Mouse (Mus musculus) ES-E14 (cell line): ENCODE measurements at regions not wholly inside any gene's neighbourhood (a gene's known extent, or its start where the extent isn't known, plus 50 kb on each side); places are given as distances from the start of the nearest gene placed in this dataset.
"Not testable (repeated sequence)": the region's sequence is repeated elsewhere in the genome, so short reads cannot be mapped to it uniquely, and the experiment has no call there.

ENCODE experiments used
- DNase-seq: peaks from one replicate; pipeline ENCODE4 v3.0.0-alpha.2; 2013; ENCODE audit warnings: low read depth, low spot score
- H3K27ac ChIP-seq: 2 replicates; pipeline ENCODE4 v1.5.1; 2012; ENCODE audit warnings: low read depth, mild to moderate bottlenecking, low read length, moderate library complexity, mixed read lengths; ENCODE audit not compliant: poor library complexity, insufficient read depth, severe bottlenecking
- H3K36me3 ChIP-seq: 2 replicates; pipeline ENCODE4 v1.6.1; 2012; ENCODE audit warnings: mild to moderate bottlenecking, low read length, moderate library complexity, mixed read lengths; ENCODE audit not compliant: control insufficient read depth, poor library complexity, insufficient read depth, severe bottlenecking
- H3K4me1 ChIP-seq, 2 experiments: fragments of 150-350 bp in 1 of 2; sonication (generic) in 1 of 2; 2 replicates each; pipeline ENCODE4 v1.6.1; 2012; ENCODE audit warnings: low read length in 2 of 2, mild to moderate bottlenecking in 1 of 2, mixed read lengths in 1 of 2; ENCODE audit not compliant: control insufficient read depth in 2 of 2, insufficient read depth in 2 of 2, poor library complexity in 1 of 2
- H3K4me3 ChIP-seq, 2 experiments: fragments of 150-350 bp in 1 of 2; sonication (generic) in 1 of 2; 2 replicates each; pipeline ENCODE4 v1.5.1; 2012; ENCODE audit warnings: low read length in 2 of 2, low read depth in 1 of 2, mild to moderate bottlenecking in 1 of 2, mixed read lengths in 1 of 2; ENCODE audit not compliant: insufficient read depth in 1 of 2, poor library complexity in 1 of 2, severe bottlenecking in 1 of 2
- H3K9ac ChIP-seq: 2 replicates; pipeline ENCODE4 v1.6.1; 2012; ENCODE audit warnings: low read depth, mild to moderate bottlenecking, low read length, mixed read lengths; ENCODE audit not compliant: poor library complexity, insufficient read depth, severe bottlenecking
- H3K9me3 ChIP-seq: fragments of 150-350 bp; sonication (generic); 2 replicates; pipeline ENCODE4 v1.6.1; 2012; ENCODE audit warnings: low read depth, mild to moderate bottlenecking, low read length; ENCODE audit not compliant: control insufficient read depth, insufficient read depth
- CHD2 ChIP-seq: IDR thresholded peaks from 2 replicates; pipeline ENCODE4 v1.6.1; 2014; ENCODE audit warnings: mild to moderate bottlenecking, low read depth, low read length, inconsistent platforms
- HCFC1 ChIP-seq: IDR thresholded peaks from 2 replicates; pipeline ENCODE4 v1.6.1; 2012; ENCODE audit warnings: low read length, inconsistent platforms, borderline replicate concordance; ENCODE audit not compliant: insufficient read depth
- MAFK ChIP-seq: IDR thresholded peaks from 2 replicates; pipeline ENCODE4 v1.6.1; 2014; ENCODE audit warnings: mild to moderate bottlenecking, low read depth, low read length, inconsistent platforms; ENCODE audit not compliant: insufficient read depth
- ZC3H11A ChIP-seq: IDR thresholded peaks from 2 replicates; pipeline ENCODE4 v1.6.1; 2012; ENCODE audit warnings: low read depth, mild to moderate bottlenecking, inconsistent platforms, low read length, borderline replicate concordance
- ZNF384 ChIP-seq: IDR thresholded peaks from 2 replicates; pipeline ENCODE4 v1.6.1; 2012; ENCODE audit warnings: low read depth, low read length, inconsistent platforms
- in situ Hi-C, 2 experiments: fragments of 600-800 bp; cut with MboI; formaldehyde crosslinking; loops; one replicate each; pipeline ENCODE4 v1.15.1; 2025; ENCODE audit warnings: low sequenced_read_pairs in 2 of 2, inconsistent platforms in 1 of 2; ENCODE audit not compliant: unreplicated experiment in 2 of 2

DNA sequence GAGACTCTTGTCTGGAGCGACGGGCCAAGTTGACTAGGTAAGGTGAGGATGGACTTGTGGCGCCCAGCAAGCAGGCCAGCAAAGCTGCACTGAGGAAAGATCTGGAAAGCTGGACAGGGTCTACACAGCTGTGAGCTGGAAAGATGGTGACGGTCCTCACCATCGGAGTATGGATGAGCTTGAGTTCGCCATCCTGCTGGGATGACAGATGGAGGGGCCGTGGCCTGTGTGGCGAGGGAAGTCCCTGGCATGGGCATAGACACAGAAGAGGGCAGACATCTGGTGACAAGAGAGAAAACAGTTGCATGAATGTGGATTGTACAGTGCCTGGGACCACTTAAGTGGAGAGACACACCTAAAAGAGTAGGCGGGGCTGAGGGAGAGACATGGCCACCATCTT is 57.6 kb downstream of the Tmem270 start:
- in situ Hi-C loops: no loop called here

DNA sequence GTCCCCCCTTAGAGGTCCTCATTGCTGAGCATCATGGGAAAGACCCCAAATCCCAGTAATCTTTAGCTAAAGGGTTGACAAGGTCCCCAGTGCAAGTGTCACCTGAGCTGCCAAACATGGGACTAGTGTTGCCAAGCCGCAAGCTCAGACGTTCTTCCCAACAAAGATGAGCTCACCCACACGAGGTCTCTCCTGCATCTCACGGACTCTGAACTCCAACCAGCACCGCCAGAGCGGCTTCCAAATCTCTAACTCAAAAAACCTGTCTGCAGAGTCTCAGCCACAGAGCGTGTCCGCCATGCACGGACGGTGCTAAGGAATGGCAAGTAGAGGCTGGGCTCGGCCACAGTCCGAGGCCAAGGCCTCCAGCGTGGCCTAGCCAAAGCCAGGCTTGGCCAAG is 58.0 kb downstream of the Tmem270 start:
- Histone ChIP-seq H3K36me3 (no peaks in the 10 kb centered on the region), H3K4me3 (no peak overlapping the region), H3K9ac (no peak overlapping the region), H3K4me1 (no peaks in the 10 kb centered on the region), H3K27ac (no peak overlapping the region), H3K9me3 (no peaks in the 10 kb centered on the region)
- in situ Hi-C loops: no loop called here
- no peak for TF ChIP-seq MAFK
- no peak for TF ChIP-seq ZNF384
- no peak for TF ChIP-seq CHD2
- no peak for TF ChIP-seq ZC3H11A
- TF ChIP-seq HCFC1: no peak
- DNase-seq: no peak

More for the DNA sequence above, 57.6 kb downstream of the Tmem270 start:
- no peaks in the 10 kb centered on the region for H3K9me3 ChIP-seq
- H3K4me3 ChIP-seq: no peak overlapping the region
- H3K36me3 ChIP-seq: no peaks in the 10 kb centered on the region
- no peaks in the 10 kb centered on the region for H3K4me1 ChIP-seq
- no peak for TF ChIP-seq HCFC1
- TF ChIP-seq CHD2: no peak
- TF ChIP-seq ZNF384: no peak
- no peak for TF ChIP-seq ZC3H11A
- no peak overlapping the region for H3K27ac ChIP-seq
- no peak for DNase-seq
- H3K9ac ChIP-seq: no peak overlapping the region

DNA sequence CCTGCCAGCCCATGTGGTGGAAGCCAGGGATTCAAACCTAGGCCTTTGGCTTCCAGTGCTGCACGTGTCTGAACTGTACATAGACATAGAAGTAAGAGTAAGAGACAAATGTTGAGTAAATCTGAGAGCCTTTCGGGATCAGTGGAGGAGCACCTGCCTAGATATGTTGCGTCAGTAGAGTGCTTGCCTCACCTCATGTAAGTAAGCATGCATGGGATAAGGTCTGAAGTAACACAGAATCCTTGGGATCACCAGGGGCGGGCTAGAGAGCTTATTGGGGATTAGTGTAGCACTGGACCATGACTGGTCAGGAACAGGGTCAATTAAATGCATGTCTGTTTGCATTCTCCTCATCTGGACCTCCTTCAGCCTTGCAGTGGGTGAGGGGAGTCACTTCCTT is 61.1 kb downstream of the Tmem270 start:
- no peaks in the 10 kb centered on the region for H3K4me1 ChIP-seq
- no peak overlapping the region for H3K4me3 ChIP-seq
- no peaks in the 10 kb centered on the region for H3K9me3 ChIP-seq
- no peak overlapping the region for H3K9ac ChIP-seq
- TF ChIP-seq ZC3H11A: no peak
- TF ChIP-seq HCFC1: no peak
- TF ChIP-seq MAFK: no peak
- TF ChIP-seq CHD2: no peak
- no peak for TF ChIP-seq ZNF384
- no peak for DNase-seq
- H3K27ac ChIP-seq: no peak overlapping the region
- in situ Hi-C loops: no loop called here
- no peaks in the 10 kb centered on the region for H3K36me3 ChIP-seq

DNA sequence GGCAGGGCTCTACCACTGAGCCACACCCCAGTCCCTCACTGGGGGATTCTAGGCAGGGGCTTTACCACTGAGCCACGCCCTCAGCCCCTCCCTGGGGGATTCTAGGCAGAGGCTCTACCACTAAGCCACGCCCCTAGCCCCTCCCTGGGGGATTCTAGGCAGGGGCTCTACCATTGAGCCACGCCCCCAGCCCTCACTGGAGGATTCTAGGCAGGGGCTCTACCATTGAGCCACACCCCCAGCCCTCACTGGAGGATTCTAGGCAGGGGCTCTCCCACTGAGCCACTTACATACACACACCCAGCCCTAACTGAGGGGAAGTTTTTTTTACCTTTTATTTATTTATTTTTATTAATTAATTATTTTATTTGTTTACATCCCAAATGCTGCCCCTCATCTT is 62.3 kb downstream of the Tmem270 start:
- H3K27ac ChIP-seq, in situ Hi-C loops, DNase-seq, H3K4me1 ChIP-seq, H3K9ac ChIP-seq, H3K36me3 ChIP-seq, H3K4me3 ChIP-seq, H3K9me3 ChIP-seq: not testable (repeated sequence)

DNA sequence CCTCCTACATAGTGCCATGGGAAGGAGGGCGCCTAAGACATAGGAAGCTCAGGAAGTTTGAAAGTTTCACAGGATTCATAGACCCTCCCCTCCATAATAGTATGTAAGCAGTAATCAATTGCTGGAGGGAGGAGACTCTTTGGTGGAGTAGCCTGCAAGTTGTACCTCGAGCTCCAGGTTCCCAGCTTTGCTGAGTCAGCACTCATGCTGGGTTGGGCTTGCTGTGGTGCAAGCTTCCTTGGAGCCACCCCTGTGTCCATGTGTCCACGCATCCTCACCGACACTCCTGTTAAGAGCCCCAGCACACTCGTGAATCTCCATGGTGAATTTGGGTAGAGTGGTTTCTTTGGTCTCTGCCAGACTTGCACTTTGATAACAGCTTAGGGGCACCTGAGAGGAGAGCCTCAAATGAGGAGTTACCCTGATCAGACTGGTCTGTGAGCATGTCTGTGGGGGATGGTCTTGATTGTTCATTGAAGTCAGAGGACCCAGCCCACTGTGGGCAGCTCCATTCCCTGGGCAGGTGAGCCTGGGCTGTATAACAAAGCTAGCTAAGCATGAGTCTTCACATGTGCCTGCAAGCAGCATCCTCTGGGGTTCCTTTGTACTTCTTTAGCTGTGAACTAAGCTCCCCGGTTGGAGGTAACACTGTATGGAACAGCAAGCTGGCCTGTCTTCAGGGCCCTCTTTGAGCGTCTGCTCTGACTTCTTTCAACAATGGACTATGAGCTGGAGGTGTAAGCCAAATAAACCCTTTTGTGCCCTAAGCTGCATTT is 65.1 kb downstream of the Tmem270 start:
- in situ Hi-C loops: no loop called here
- Histone ChIP-seq H3K9ac (no peak overlapping the region), H3K4me3 (no peak overlapping the region), H3K9me3 (no peaks in the 10 kb centered on the region), H3K4me1 (peaks cover 0 to 3% of the 10 kb centered on the region in 2 experiments; a peak in 1 of 4 replicates), H3K36me3 (no peaks in the 10 kb centered on the region), H3K27ac (no peak overlapping the region)
- peak; percentile 89 for TF ChIP-seq MAFK
- TF ChIP-seq ZC3H11A: no peak
- no peak for DNase-seq
